Mouse (Mus musculus): ENCODE data around the gene 4921504E06Rik.

- TF ChIP-seq USF1 (IDR thresholded peaks at IDR 0.05; ENCODE audit: low read depth) (no peak), CEBPB (IDR thresholded peaks at IDR 0.05; ENCODE audit: insufficient read depth, poor library complexity, severe bottlenecking) (no peak), POLR2A (IDR thresholded peaks at IDR 0.05; ENCODE audit: insufficient read length, low read depth) (no peak), POLR2AphosphoS2 (IDR thresholded peaks at IDR 0.05; ENCODE audit: insufficient read length, low read depth) (no peak), REST (IDR thresholded peaks at IDR 0.05; ENCODE audit: insufficient read depth, insufficient read length) (no peak)
Observed at GRCm38 (mm10) chr2:19419686-19420345, 133.9 kb downstream of the 4921504E06Rik start.

All from myocyte (in vitro differentiated cells).